Mouse (Mus musculus) yolk sac, embryonic 10.5 days (tissue): ENCODE results near the gene Rprd1b.

ENCODE experiments used
- DNase-seq: peaks from one replicate; pipeline ENCODE4 v3.0.0-alpha.2; 2017; ENCODE audit warnings: low spot score

The Rprd1b gene

GRCm38 (mm10) chr2:158080622-158081241, 52.4 kb downstream of the Rprd1b start:
- DNase-seq = peak; percentile 78

GRCm38 (mm10) chr2:158084486-158084885, 56.2 kb downstream of the Rprd1b start:
- DNase-seq = no peak

DNA sequence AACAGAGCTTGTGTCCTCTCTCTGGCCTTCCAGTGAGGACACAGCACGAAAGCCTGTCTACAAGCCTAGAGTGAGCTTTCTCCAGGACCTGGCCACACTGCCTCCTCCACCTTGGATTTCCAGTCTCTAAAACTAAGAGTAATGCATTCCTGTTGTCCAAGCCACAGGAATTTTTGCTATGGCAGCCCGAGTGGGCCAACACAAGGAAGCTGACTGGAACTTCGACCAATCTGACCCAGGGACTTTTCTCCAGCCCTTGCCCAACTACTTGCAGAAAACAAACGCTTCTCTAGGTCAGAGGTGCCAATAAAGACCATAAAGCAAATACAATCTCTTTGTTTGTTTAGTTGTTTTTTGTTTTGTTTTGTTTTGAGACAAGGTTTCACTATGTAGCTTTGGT, 61.8 kb downstream of the Rprd1b start:
- no peak for DNase-seq

- DNase-seq = no peak
Measured at GRCm38 (mm10) chr2:158093345-158093744, 65.0 kb downstream of the Rprd1b start.

- no peak for DNase-seq
Measured at GRCm38 (mm10) chr2:158094300-158094699, 66.0 kb downstream of the Rprd1b start.

- no peak for DNase-seq
Measured at GRCm38 (mm10) chr2:158094846-158095245, 66.5 kb downstream of the Rprd1b start.

DNA sequence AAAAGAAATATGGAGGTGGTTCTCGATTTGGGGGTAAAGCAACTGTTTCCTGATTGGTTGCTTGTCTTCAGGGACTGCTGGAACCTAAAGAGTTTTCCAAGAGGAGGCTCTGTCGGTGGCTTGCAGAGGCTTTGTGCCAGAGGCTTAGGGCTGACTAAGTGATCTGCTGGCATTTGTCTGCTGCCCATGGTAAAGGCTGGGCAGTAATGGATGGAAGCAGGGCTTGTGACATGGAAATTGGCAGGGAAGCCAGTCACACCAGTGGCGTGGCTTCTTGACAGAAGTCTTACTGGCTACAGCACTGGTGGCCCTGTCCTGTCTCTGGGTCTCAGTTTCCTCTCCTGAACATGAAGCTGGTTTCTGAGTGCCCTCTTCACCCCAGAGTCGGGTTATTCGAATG, 68.8 kb downstream of the Rprd1b start:
- DNase-seq = no peak

GRCm38 (mm10) chr2:158098730-158099129, 70.4 kb downstream of the Rprd1b start:
- DNase-seq = no peak

GRCm38 (mm10) chr2:158099537-158099936, 71.2 kb downstream of the Rprd1b start:
- no peak for DNase-seq

DNA sequence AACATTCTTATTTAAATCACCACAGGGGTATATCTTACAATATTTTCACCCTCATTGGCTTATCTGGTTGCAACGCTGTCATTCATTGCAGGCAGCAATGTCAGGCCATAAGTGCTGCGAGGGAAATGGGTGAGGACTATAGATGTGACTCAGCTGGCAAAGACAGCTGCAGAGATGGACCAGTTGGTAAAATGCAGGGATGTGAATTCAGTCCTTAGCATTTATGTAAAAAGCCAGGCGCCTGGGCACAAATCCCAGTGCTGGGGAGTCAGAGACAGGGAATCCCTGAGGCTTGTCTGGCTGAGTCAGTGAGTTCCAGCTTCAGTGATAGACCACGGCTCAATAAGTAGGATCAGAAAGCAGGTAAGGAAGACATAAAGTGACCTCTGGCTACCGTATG, 73.5 kb downstream of the Rprd1b start:
- no peak for DNase-seq

DNA sequence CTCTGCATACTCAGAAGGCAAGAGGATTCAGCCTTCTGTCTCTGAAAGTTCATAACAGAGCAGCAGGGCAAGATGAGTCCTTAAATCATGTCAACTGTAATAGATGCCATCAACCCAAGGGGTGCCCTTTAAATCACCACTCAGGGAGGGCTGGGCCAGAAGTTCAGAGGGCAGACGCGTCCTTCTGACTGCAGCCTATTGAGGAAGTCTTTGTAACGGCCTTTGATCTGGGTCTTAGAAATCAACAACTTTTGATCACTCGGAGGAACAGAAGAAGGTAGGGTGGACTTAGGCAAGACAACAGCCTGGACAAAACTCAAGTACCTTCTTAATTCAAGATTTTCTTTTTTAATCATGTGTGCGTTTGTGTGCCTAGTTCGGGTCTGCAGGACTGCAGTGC, 76.7 kb downstream of the Rprd1b start:
- no peak for DNase-seq

GRCm38 (mm10) chr2:158105605-158106004, 77.3 kb downstream of the Rprd1b start:
- no peak for DNase-seq

- peak; percentile 71 for DNase-seq
Measured at GRCm38 (mm10) chr2:158106947-158107587, 78.8 kb downstream of the Rprd1b start.

GRCm38 (mm10) chr2:158109516-158109915, 81.2 kb downstream of the Rprd1b start:
- DNase-seq = no peak

DNA sequence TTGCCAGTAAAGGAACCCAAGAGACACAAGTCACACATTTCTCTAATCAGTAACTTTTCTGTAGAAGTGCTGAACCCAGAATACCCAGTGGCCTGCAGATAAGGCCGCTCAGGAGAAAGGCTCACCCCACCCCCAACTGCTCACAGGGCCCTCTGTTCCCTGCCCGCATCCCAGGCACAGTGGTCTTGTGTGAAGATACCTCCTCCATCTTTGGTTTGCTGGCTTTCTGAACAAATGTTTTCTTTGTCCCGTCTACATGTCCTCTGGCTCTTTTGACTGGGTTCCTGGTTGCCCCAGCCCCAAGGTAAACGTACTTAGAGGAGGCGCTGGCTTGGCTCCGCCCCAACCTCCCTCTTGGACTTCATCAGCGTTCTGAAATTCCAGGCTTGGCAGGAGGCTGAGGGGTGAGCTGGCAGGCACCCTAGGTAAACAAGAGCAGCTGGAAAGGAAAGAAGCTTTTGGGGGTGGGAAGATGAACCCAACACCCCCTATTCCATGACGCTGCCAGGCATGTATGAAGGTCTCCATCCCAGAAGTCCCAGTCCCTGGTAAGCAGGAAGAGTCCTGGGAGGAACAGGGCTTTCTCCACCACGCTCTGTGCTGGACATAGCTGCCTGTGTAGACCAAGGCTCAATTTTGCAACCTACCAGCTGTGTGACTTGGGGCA, 85.4 kb downstream of the Rprd1b start:
- peak; percentile 85 for DNase-seq

DNA sequence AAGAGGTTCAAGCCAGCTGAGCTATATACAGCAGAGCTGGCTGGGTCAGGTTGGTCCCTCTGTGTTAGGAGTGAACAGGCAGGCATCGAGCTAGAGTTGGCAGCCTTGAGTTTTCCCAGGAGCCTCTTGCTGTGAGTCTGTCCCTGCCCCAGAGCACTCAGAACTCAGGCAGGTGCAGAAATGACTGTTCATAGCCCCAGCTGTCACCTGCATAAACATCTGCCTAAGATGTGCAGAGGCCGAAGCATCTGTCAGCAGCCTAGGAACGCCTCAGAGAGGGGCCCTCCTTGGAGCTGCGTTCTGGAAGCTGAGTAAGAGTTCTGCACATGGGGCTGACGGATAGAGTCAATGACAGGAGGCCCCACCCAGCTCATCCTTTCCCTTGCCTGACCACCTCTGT, 86.6 kb downstream of the Rprd1b start:
- no peak for DNase-seq

GRCm38 (mm10) chr2:158115838-158116453, 87.6 kb downstream of the Rprd1b start:
- no peak for DNase-seq

DNA sequence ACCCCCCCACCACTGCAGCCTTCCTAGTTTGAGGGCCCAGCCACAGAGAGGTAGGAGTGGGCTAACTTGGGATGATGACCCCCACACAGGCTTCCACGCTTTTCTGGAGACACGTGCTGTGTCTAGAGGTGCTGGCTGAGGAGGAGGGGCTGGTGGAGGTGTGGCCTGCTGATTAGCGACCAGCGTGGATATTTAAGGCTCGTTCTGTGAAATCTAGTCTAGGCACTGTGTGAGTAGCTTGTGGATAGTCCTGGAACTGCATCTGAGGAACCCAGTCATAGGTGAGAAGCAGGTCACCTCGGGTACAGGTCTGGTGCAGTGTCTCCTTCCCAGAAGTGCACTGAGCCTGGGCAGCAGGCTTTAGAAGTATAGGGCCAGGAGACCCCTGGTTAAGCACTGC, 88.4 kb downstream of the Rprd1b start:
- no peak for DNase-seq

GRCm38 (mm10) chr2:158119145-158119544, 90.8 kb downstream of the Rprd1b start:
- no peak for DNase-seq

- DNase-seq = no peak
Measured at GRCm38 (mm10) chr2:158120211-158120610, 91.9 kb downstream of the Rprd1b start.

DNA sequence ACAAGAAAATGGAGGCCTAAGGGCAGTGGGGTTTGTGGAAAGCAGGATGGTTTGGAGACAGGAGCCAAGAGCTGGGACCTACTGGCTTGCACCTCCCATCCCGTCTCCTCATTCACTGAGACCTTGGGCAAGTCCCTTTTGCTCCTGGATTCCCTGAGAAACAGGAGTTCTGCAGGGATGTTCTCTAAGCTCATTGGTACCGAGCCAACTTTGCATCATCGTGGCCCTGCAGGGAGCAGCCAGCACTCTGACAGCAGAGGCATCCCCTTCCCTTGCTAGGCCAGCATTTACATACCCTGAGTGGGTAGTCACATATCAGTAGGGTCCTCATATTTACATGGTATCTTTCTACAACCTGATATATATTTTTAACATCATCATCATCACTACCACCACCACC, 92.6 kb downstream of the Rprd1b start:
- no peak for DNase-seq

DNA sequence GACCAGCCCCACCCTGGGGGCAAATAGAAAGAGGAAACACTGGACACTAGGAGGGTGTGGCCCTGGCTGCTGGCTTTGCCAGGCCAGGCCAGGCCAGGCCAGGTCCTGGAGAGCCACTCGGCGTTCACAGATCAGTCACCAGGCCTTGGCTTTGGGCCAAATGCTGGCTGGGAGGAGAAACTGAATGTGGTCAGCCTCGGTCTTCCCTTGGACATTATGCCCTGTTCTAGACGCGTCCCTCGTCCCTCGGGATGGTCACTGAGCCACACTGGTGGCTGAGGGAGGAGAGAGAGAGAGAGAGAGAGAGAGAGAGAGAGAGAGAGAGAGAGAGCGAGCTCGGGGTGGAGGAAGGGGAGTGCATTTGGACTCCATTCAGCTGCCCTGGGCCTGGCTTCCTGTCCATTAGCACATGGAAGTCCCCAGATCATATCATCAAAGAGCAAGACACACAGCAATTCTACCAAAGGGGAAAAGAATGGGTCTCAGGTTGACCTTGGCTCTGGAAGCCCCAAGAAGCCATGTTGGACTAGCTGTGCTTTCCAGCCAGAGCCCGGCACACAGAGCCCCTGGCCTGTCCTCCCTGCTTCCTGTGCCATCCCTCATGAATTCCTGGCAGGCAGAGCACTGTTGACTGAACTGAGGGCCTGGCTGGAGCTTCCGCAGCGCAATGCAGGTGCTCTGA, 93.5 kb downstream of the Rprd1b start:
- DNase-seq = no peak
